Mouse (Mus musculus): ENCODE measurements at regions not wholly inside any gene's neighbourhood (a gene's known extent, or its start where the extent isn't known, plus 50 kb on each side); places are given as distances from the start of the nearest gene placed in this dataset.
A peak's percentile ranks its signal among the peaks of the same experiment; 100 is the strongest.
"Not testable (repeated sequence)": the region's sequence is repeated elsewhere in the genome, so short reads cannot be mapped to it uniquely, and the experiment has no call there.

DNA sequence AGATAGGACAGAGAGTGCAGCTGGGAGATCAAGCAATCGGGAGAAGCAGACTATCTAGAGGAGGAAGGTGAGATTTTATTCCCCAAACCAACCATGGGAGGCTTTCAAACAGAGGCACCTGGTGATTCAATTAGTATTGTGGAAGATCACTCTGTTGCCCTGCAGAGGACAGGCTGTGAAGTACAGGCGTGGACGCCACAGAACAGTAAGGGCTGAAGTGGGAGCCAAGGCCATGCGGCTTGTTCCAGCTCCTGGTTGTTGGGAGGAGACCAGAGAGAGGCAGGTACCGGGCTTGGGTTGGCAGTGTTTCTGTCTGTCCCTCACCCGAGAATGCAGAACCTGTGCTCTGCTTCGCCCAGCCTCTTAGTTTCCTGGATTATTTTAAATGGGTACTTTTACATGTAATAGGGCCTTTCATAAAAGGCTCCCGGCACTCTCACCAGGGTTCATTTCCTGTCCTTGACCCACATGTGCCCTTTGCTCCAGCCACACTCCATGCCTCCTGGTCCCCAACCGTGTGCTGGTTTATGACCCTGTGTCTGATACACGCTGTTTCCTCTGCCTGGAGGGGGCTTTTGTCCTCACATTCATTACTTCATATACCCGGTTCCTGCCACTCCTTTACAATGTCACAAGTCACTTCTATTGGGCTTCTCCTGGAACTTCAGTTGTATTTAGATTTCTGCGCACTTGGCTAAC, 58.3 kb downstream of the Vcpkmt start:
- DNase-seq: peak in 1 of 2 experiments; percentile 32

DNA sequence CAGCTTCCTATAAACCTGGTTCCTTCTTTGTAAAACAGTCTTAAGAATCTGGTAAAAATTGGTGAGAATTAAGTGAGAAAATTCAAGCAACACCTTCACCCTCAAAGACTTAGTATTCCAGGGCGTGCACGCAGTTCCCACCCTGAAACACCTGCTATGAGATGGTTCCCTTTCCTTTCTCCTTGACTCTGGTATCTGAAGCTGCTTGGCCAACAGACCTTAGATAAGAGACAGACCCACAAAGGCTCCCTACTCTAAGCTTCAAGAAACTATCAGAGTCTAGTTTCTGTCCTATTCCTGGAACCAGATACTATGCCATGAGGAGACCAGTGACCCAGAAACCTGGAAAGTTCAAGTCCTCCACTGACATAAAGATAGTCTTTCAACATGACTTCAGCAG, 63.0 kb downstream of the Vcpkmt start:
- DNase-seq: no peak

DNA sequence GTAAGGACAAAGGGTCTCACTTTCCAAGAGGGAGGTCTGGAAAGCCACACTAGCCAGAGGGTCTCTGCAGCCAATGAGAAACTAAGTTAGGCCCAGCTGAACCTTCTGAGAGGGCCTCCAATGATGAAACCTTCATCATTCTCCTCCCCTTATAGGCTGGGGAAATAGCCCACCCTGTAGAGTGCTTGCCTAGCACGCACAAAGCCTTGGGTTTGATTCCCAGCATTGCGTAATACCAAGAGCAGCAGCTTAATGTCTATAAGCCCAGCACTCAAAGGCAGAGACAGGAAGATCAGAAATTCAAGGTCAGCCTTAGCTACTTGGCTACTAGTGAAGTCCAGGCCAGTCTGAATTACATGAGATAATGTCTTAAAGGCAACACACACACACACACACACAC, 63.8 kb downstream of the Vcpkmt start:
- no peak for DNase-seq

DNA sequence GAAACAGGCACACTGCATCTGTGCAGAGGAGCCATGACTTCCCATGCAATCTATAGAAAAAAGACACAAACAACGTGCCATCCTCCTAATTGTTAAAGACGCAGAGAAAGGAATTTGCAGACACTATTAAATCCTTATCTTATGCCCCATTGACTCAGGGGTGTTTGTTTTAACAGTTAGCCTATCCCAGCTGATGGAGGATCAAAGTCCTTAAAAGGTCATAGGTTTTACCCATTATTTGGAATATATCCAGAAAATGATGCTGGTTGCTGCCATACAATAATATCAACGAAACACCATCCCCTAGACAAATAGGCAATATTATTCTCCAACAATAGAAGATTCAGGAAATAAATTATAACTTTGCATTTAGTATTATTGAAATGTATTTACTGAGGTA, 65.2 kb downstream of the Vcpkmt start:
- no peak for DNase-seq

DNA sequence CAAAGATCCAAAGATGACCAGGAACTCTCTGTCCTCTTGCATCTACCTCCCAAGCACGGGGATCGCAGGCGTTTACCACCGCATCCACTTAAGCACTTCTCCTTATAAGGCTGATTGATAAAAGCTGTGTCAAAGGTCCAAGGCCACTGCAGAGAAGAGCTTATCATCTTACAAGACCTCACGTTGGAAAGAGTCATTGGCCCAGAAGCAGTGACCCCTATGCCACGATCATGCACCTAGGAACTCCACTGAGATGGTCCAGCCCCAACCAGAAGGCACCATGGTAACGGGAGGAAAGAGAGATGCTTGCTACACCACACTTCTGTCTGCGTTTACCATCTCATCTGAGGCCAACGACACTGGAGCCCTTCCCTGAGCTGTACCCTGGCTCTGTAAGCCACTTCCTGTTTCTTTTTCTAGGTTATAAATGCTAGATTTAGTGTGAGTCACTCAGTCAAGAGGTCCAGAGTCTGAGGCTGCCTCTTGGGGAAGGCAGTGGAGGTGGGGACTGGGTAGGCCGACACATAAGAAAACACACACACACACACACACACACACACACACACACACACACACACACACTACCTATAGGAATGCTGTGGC, 66.4 kb downstream of the Vcpkmt start:
- DNase-seq: peak in 1 of 2 experiments; percentile 51

DNA sequence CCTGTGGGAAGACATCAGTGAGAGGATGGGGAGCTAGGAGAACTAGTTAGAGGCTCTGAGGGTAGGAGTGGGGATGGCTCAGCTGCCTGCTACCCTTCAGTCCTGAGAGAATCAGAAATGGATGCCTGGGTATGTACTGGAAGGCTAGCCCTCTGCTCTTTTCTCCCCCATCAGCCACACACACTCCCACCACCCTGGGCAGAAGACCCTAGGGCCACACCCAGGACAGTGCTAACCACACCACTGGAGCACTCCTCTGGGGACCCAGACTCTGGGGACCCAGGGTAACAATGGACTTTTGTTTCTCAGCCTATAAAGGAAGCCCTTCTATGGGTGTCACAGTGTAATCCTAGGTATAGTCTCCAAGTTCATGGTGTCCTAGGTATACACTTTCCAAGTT, 67.0 kb downstream of the Vcpkmt start:
- DNase-seq: no peak

DNA sequence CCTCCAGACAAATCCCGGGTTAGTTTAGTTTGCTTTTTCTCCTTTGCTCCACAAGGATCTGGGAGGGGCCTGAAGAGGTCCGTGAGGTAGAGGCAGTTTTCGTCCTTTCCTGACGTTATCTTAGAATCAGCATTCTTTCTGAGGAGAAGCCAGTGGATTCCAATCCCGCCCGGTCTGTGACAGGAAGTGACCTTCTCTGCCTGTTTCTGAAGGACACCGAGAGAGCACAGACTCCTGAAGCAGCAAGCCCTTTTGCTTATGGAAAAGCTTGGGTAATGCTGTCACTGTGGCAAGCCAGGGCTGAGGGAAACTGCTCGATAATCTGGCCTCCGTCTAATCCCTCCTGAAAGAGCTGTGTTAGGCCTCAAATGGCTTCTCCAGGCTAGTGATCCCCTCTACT, 67.7 kb downstream of the Vcpkmt start:
- peak; percentile 43 to 48 for DNase-seq

DNA sequence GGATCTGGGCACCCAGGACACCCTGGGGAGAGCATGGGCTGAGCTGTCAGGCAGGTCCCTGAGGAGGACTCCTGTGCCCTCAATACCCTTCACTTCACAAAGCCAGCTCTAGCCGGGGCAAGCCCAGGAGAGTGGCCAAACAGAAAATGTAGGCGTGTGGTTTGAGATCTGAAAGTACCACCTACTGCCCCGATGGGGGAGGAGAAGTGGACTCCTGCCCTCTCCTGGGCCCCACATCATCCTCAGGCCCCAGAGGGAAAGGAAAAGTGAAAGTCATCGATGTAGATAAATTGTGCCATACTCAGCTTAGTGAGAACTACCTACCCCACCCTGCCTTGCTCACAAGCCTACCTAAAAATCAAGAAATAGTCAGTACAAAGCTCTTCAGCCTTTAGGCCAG, 69.7 kb downstream of the Vcpkmt start:
- DNase-seq: peak; percentile 37 to 62

DNA sequence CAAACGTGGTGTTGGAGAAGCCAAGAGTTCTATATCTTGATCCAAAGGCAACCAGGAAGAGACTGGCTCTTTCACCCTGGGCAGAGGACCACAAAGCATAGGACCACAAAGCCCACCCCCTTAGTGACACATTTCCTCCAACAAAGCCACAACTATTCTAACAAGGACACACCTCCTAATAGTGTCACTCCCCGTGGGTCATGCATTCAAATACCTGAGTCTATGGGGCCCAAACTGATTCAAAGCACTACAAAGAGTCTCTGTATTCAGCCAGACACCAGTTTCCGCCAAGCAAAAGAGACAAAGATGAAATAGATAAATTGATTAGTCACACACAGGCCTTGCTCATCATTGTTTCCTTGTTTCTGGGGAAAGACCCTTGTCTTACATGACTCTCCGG, 72.1 kb downstream of the Vcpkmt start:
- DNase-seq: no peak

DNA sequence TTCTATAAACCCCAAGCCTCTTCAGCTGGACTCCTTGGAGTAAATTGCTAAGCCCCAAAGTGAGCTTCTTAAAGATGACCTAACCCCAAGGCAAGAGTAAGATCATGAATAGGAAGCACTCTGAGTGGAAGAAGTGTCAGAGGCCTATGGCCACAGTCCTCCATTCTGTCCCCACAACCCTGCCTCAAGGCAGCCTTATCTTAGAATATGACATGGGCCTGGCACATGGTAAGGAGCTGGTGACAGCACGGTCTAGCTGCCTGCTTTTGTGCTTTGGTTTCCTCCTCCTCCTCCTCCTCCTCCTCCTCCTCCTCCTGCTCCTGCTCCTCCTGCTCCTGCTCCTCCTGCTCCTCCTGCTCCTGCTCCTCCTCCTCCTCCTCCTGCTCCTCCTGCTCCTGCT, 73.6 kb downstream of the Vcpkmt start:
- not testable (repeated sequence) for DNase-seq

DNA sequence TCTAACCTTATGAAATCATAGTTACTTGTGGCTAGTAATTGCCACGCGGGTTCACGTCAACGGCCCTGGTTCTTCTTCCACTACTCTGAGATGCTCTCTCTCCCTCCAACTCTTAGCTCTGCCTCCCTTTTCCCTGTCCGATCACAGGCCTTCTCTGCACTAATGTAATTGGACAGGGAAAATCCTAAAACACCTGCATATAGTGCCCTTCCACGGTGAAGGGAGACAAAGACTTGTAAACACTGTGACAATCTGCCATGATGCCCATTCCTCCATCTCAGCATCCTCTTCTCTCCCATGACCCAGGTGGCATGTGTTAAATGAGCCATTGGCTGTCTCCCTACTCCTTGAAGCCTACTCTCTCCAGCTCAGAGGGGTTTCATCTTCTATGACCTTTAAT, 74.9 kb downstream of the Vcpkmt start:
- DNase-seq: no peak

DNA sequence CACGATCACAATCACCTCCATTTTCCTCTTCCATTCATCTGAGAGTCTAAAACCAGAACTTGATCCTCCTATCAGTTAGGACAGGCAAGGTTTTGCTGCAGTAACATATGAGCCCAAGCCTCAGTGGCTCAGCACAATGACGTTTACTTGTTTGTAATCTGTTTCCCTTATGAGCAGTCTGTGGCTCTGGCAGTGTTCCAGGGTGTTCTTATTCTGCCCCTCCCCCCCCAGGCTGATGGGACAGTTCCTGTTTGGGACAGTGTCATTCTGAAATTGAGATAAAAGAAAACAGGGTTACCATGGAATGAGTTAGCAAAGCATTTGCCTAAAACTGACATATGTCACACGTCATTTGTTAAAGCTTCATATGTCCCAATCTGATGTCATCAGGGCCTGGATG, 75.5 kb downstream of the Vcpkmt start:
- no peak for DNase-seq

DNA sequence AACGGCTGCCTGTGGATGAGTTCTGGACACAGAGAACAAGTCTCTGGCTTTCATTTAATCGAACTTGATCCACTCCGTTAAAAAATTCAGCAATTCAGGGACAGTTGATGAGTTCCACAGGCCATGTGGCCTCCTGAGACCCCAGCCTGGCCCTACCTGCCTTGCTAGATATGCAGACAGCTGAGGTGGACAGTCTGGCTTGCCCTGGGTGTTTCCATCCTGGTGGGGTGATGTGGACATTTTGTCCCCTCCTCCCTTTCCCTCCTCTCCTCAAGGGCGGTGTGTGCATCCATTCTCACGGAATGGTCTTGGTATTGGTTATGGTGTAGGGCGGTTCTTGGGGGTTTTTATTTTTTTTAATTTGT, 80.1 kb downstream of the Vcpkmt start:
- peak in 1 of 2 experiments; percentile 47 for DNase-seq

DNA sequence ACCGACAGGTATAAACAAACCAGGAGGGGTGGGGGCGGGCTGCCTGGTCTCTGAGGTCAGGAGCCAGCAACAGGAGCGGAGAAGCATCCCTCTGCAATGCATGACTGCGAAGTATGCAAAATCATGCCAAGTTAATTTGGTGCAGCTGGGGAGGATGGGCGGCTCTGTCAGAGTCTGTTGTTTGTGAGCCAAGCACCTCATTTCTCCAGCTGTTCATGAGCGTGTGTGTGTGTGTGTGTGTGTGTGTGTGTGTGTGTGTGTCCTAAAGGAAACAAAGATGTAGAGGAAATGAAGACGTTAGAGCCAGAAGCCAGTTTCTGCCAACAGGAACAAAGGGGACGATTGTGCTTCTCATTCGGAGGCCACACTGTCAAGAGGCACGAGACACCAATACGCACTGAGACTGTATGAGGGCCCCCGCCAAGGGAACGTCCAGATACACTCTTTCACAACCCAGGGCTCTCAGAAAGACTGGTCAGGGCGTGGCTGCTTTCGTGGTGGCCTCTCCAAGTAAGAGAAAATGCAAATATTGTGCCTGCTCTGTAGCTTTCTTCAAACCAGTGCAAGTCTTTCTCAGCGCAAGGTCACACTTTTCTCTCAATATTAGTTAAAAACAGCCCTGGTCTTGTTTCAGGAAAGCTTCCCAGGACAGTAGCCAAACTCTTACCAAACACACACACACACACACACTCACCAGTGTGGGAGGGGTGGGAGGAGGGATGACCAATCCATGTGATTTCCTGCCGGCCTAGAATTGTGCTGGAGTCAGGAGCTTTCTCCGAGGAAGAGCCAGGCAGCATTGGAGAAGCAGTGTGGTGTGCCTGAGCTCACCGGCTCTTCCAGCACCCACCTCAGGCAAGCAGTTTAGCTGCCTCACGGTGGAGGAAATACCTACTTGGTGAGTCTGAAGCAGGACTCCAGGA, 80.8 kb downstream of the Vcpkmt start:
- DNase-seq: peak; percentile 93 to 94

DNA sequence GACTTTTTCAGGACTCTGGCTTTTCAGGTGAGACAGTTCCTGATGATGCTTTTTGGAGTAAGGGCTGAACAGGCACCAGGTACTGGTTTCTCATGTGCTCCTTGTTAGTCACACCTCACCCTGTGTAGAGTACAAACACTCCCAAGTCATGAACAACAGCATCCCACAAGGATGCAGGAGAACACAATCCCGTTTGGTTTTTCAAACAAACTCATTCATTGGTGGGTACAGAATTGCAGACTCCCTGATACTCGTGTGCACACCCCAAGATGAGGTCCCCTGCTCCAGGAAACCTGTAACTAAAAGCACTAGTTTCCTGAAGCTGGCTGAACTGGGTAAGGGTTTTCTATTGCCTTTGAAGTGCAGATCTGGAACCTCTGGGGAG, 81.5 kb downstream of the Vcpkmt start:
- peak in 1 of 2 experiments; percentile 52 for DNase-seq

DNA sequence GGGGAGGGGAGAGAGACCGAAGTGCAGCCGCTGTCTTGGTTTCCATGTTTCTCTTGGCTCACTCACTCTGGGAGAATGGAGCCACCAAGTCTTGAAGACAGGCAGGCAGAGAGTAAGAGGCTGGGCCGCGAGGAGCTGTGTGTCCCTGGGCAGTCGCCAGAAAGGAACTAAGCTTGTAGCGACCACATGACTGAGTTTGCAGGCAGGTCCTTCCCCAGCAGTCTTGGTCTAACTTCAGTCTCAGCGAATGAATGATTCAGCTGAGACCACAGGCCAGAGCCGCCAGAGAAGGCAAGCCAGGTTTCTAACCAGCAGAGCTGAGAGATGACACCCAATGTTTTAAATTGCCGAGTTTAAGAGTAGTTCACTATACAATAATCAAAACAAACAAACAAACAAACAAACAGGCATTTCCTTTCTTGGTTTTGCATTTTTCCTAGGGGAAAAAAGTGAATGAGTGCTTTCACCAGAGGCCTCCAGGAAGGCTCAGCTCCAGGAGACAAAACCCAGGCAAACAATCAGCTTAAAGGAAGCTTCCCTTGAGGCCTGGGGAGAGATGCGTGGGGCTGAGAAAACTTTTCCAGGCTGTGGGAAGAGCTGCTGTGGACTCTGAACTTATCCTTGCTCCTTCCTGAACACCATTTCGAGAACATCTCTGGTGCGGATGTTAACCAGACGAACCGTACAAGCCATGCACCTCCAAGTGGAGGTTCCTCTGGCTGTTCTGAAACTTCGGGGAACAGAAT, 82.1 kb downstream of the Vcpkmt start:
- peak; percentile 80 to 93 for DNase-seq

DNA sequence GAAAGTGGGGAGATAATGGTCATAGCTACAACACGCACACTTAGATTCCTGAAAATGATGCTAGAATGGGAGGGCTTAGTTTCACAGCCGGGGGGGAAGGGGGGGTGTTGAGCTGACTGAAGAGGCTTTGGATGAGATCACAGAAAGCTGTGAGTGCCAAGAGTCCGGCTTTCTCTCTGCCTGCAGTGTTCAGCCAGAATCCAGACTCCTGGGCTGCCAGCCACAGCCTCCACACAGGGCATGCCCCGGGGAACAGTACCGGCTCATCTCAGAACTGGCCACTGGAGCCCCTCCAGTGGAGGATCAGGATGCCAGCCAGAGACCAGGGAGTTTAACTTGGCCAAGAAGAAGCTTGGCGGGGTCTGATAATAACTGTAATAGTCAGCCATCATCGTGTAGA, 85.7 kb downstream of the Vcpkmt start:
- DNase-seq: peak; percentile 84 to 90

DNA sequence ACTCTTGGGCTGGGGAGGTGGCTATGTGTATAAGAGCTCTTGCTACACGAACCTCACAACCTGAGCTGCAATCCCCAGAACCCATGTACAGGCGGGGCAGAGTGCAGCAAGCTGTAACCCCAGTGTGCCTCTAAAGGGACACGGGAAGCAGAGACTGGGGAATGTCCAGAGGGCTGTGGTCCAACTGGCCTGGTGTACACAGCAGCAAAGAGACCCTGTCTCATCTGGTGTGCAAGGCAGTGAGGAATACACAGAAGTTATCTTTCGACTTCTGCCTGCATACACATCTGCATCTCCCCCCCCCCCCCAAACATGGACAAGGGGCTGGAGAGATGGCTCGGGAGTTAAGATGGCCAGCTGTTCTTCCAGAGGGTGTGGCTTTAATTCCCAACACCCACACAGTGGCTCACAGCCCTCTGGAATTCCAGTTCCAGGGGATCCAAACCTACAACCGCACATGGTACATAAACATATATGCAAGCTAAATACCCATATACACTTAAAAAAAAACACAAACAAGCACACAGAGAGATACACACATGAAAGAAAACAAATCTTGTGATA, 86.4 kb downstream of the Vcpkmt start:
- DNase-seq: no peak

DNA sequence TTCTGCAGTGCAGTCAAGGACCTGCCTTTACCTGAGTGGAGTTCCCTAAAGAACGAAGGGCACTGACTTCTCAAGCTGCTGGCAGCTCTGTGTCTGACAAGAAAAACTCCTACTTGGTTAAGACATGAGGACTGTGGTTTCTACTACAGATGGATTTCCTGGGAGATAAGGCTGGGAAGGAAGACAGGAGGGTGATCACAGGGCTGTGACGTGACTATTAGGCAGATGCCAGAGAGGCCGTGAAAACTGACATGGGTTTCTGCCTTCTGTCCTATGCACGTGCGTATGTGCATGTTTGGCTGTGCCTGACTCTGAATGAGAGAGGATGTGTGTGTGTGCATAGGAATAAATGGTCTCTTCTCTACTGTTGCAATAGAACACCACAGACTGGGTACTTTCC, 87.1 kb downstream of the Vcpkmt start:
- DNase-seq: no peak

DNA sequence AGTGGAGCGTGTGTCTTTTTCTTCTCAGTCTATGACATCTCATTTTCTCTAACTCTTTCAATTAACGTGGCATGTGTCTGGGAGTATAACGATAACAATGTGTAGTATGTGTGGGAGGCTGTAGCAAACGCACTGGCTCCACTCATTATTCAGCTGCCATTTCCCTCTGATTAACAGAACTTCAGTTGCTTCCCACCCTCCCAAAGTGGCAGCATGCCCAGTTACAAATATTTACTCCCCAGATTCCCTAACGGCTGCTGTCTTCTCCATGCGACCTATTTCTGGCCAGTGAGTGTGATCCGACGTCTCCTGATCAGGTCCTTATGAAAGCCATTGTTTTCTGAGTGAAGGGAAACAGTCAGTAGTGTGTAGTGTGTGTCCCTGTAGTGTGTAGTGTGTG, 88.2 kb downstream of the Vcpkmt start:
- DNase-seq: no peak

DNA sequence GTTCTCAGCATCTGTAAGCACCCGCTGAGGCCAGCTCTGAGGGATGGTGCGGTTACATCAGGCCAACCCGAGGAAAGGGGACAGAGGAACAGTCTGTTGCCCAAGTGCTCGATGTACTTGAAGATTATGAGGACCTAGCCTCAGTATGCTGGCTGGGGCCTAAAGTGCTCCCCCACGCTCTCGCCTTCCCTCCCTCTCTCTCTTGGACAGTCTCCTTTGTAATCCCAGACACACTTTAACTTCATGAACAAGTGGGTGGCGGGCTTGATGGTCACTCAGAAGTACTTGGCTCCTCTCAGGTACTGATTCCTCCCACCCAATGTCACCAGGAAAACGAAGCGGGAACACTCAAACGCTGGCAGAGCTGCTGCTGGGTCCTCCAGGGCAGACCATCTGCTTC, 93.1 kb downstream of the Vcpkmt start:
- no peak for DNase-seq

DNA sequence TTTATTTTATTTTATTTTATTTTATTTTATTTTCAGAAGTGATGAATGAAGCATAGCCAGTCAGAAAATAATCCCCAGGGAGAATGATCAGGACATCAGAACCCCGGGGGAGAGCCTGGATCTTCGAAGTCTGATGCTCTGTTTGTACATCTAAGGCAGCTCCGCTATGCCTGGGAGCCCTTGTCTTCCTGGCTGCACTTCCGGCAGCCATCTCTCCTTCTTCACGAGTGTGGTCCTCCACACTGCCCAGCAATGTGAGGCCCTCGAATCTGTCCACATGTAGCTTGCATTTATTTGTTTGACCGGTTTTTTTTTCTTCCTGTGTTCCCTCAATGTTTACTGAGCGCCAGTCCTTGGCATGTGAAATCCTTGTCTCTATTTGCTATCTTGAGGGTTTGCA, 95.9 kb downstream of the Vcpkmt start:
- DNase-seq: no peak
